ENCODE assay signal across 8 mouse cellular contexts in the genomic region with DNA sequence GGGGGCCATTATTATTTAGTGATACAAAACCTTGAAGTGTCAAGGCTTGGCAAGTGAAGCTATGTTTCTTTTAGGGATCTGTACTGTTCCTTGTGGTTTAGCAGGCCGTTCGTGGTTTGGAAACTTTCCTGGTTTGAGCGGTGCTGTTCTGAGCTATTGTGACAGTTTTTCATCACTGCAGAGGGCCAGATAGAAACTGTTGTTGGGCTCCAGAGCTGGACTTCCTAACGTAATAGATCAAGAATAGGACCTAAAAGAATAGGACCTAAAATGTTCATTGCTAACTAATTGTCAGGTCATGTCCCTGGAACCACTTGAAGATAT. TPM values are rescaled to one million over a fixed set of nuclear protein-coding genes. Genes with fewer than 3 reads are reported as not detected.
DNase-seq lines count a peak whose midpoint lies in the region; ATAC-seq and TF ChIP-seq lines count a peak whose summit lies in the region.

No protein-coding gene starts in this region.

- TF ChIP-seq CTCF in lung, adult 2 months (IDR thresholded peaks at IDR 0.05; ENCODE audit: insufficient read depth, low read length), result no peak
- no peak for TF ChIP-seq CTCF in olfactory bulb, adult 2 months (IDR thresholded peaks at IDR 0.05; ENCODE audit: insufficient read depth, low read depth, low read length)

- WGBS in lung, adult 2 months, result 0% methylated on average over 4 of the region's 4 CpGs
- WGBS in embryonic facial prominence, embryonic 15.5 days, result under 1% methylated on average over 4 of the region's 4 CpGs
- 2% methylated on average over 4 of the region's 4 CpGs for WGBS in limb, embryonic 13.5 days
- 1% methylated on average over 4 of the region's 4 CpGs for WGBS in olfactory bulb, adult 2 months

- peak overlapping the region; percentile 53; the same call in 1 of the 2 replicates for H3K27ac ChIP-seq in embryonic facial prominence, embryonic 15.5 days (replicated peaks)
- no peak overlapping the region for H3K27ac ChIP-seq in limb, embryonic 13.5 days
- H3K27ac ChIP-seq in olfactory bulb, adult 2 months (ENCODE audit: insufficient read depth, low read depth, low read length), result no peak overlapping the region

- no peak for DNase-seq in lung, adult 2 months
- DNase-seq in lung, postnatal 10 days, result no peak
- DNase-seq in spleen, adult 18-20 months, result no peak
- no peak for DNase-seq in embryo, embryonic 10 days (ENCODE audit: low spot score)

- no peak for TF ChIP-seq POLR2A in lung, adult 2 months (IDR thresholded peaks at IDR 0.05; ENCODE audit: borderline replicate concordance, extremely low read depth, low read depth, low read length)
- no peak for TF ChIP-seq POLR2A in olfactory bulb, adult 2 months (IDR thresholded peaks at IDR 0.05; ENCODE audit: insufficient read depth, low read depth, low read length)

- H3K4me2 ChIP-seq in embryonic facial prominence, embryonic 15.5 days (replicated peaks), result peak overlapping the region; percentile 74
- H3K4me2 ChIP-seq in limb, embryonic 13.5 days (replicated peaks), result peak overlapping the region; percentile 75

- H3K4me1 ChIP-seq in lung, adult 2 months (ENCODE audit: control insufficient read depth, insufficient read depth, low read length), result peaks cover 2% of the 10 kb centered on the region; the same call in 1 of the 2 replicates
- H3K4me1 ChIP-seq in embryonic facial prominence, embryonic 15.5 days, result peaks cover 13% of the 10 kb centered on the region
- H3K4me1 ChIP-seq in limb, embryonic 13.5 days, result peaks cover 19% of the 10 kb centered on the region
- H3K4me1 ChIP-seq in olfactory bulb, adult 2 months (ENCODE audit: control insufficient read depth, insufficient read depth, low read length), result no peaks in the 10 kb centered on the region

- H3K27me3 ChIP-seq in embryonic facial prominence, embryonic 15.5 days, result no peaks in the 10 kb centered on the region
- H3K27me3 ChIP-seq in limb, embryonic 13.5 days, result no peaks in the 10 kb centered on the region

- H3K9me3 ChIP-seq in embryonic facial prominence, embryonic 15.5 days (replicated peaks), result no peaks in the 10 kb centered on the region
- no peaks in the 10 kb centered on the region for H3K9me3 ChIP-seq in limb, embryonic 13.5 days

- no peak for ATAC-seq in embryonic facial prominence, embryonic 15.5 days (ENCODE audit: insufficient number of reproducible peaks, low FRiP score, low TSS enrichment, low read depth)
- no peak for ATAC-seq in limb, embryonic 13.5 days (ENCODE audit: low FRiP score, low read depth)
- ATAC-seq in CD4-positive, CD25-positive, alpha-beta regulatory T cell, adult 4 months, result no peak

- H3K9ac ChIP-seq in embryonic facial prominence, embryonic 15.5 days, result peak overlapping the region; percentile 59
- peak overlapping the region; percentile 69 for H3K9ac ChIP-seq in limb, embryonic 13.5 days

- peak overlapping the region; percentile 97 for H3K4me3 ChIP-seq in lung, adult 2 months (replicated peaks; ENCODE audit: extremely low read depth, low read depth, low read length)
- peak overlapping the region; percentile 80 for H3K4me3 ChIP-seq in embryonic facial prominence, embryonic 15.5 days (replicated peaks)
- peak overlapping the region; percentile 84 for H3K4me3 ChIP-seq in limb, embryonic 13.5 days
- H3K4me3 ChIP-seq in olfactory bulb, adult 2 months (ENCODE audit: insufficient read depth, low read depth, low read length), result peak overlapping the region; percentile 65

- peaks cover 17% of the 10 kb centered on the region for H3K36me3 ChIP-seq in embryonic facial prominence, embryonic 15.5 days
- peaks cover 21% of the 10 kb centered on the region for H3K36me3 ChIP-seq in limb, embryonic 13.5 days

RNA-seq across cellular contexts. Expression of a gene that starts 0.4 kb away (rescaled TPM):
- polyA plus RNA-seq in lung, adult 2 months (2012; rRNA removed), result 0.27 and 0.58 TPM in 2 replicates
- polyA plus RNA-seq in embryonic facial prominence, embryonic 15.5 days (2015; fragmentation: Nextera tagmentation; extraction: Ambion mirVana), result 5.5 and 8.2 TPM in 2 replicates
- 8.7 and 10.6 TPM in 2 replicates for polyA plus RNA-seq in limb, embryonic 13.5 days (2015; fragmentation: Nextera tagmentation; extraction: Ambion mirVana)
- polyA plus RNA-seq in olfactory bulb, adult 2 months (2012; ENCODE audit: insufficient read depth, insufficient read length, low replicate concordance, missing spikeins), result not detected in 2 replicates
- 1 to 10 TPM; 3.7 to 6.0 TPM for polyA plus RNA-seq in CD4-positive, CD25-positive, alpha-beta regulatory T cell, adult 4 months (2017; shearing (Covaris generic))

RNA-seq across cellular contexts. Expression of a gene that starts 0.5 kb away (rescaled TPM):
- polyA plus RNA-seq in lung, adult 2 months (2012; rRNA removed), result 0.93 and 2.1 TPM in 2 replicates
- 49.9 TPM in 2 replicates for polyA plus RNA-seq in embryonic facial prominence, embryonic 15.5 days (2015; fragmentation: Nextera tagmentation; extraction: Ambion mirVana)
- polyA plus RNA-seq in limb, embryonic 13.5 days (2015; fragmentation: Nextera tagmentation; extraction: Ambion mirVana), result 66.2 and 67.5 TPM in 2 replicates
- polyA plus RNA-seq in olfactory bulb, adult 2 months (2012; ENCODE audit: insufficient read depth, insufficient read length, low replicate concordance, missing spikeins), result not detected in 2 replicates
- 10 to 100 TPM; 60.5 to 63.4 TPM for polyA plus RNA-seq in CD4-positive, CD25-positive, alpha-beta regulatory T cell, adult 4 months (2017; shearing (Covaris generic))

RNA-seq across cellular contexts. Expression of a gene that starts 54.5 kb away (rescaled TPM):
- 2.5 and 5.8 TPM in 2 replicates for polyA plus RNA-seq in lung, adult 2 months (2012; rRNA removed)
- polyA plus RNA-seq in embryonic facial prominence, embryonic 15.5 days (2015; fragmentation: Nextera tagmentation; extraction: Ambion mirVana), result 32.4 and 37.0 TPM in 2 replicates
- 28.2 and 32.4 TPM in 2 replicates for polyA plus RNA-seq in limb, embryonic 13.5 days (2015; fragmentation: Nextera tagmentation; extraction: Ambion mirVana)
- polyA plus RNA-seq in olfactory bulb, adult 2 months (2012; ENCODE audit: insufficient read depth, insufficient read length, low replicate concordance, missing spikeins), result 423 and 477 TPM in 2 replicates
- under 1 TPM; 0.23 to 0.32 TPM for polyA plus RNA-seq in CD4-positive, CD25-positive, alpha-beta regulatory T cell, adult 4 months (2017; shearing (Covaris generic))

Comparison
In these comparisons a context has a peak if more than half of its experiments do, and no peak if none do; other contexts are left out.
1. RNA of a gene that starts 0.5 kb away (polyA plus RNA-seq): 66.2 to 67.5 TPM in limb, embryonic 13.5 days, 60.5 to 63.4 TPM in CD4-positive, CD25-positive, alpha-beta regulatory T cell, adult 4 months and 49.9 TPM in embryonic facial prominence, embryonic 15.5 days; 0.93 to 2.1 TPM in lung, adult 2 months and not detected in olfactory bulb, adult 2 months; every median in the first group is over 10 times any median in the second.
2. RNA of a gene that starts 54.5 kb away (polyA plus RNA-seq): 423 to 477 TPM in olfactory bulb, adult 2 months; 28.2 to 32.4 TPM in limb, embryonic 13.5 days, 32.4 to 37.0 TPM in embryonic facial prominence, embryonic 15.5 days, 2.5 to 5.8 TPM in lung, adult 2 months and 0.23 to 0.32 TPM in CD4-positive, CD25-positive, alpha-beta regulatory T cell, adult 4 months; every median in the first group is over 10 times any median in the second.
3. Peak in every context shown above with its lines, with median percentiles within 50 percentile points of each other: H3K4me3 ChIP-seq.